Mouse (Mus musculus) ES-E14 (cell line): ENCODE measurements at regions not wholly inside any gene's neighbourhood (a gene's known extent, or its start where the extent isn't known, plus 50 kb on each side); places are given as distances from the start of the nearest gene placed in this dataset.

Experiments used
- CHD2 ChIP-seq: IDR thresholded peaks from 2 replicates; pipeline ENCODE4 v1.6.1; 2014; ENCODE audit warnings: mild to moderate bottlenecking, low read depth, low read length, inconsistent platforms
- HCFC1 ChIP-seq: IDR thresholded peaks from 2 replicates; pipeline ENCODE4 v1.6.1; 2012; ENCODE audit warnings: low read length, inconsistent platforms, borderline replicate concordance; ENCODE audit not compliant: insufficient read depth
- MAFK ChIP-seq: IDR thresholded peaks from 2 replicates; pipeline ENCODE4 v1.6.1; 2014; ENCODE audit warnings: mild to moderate bottlenecking, low read depth, low read length, inconsistent platforms; ENCODE audit not compliant: insufficient read depth

DNA sequence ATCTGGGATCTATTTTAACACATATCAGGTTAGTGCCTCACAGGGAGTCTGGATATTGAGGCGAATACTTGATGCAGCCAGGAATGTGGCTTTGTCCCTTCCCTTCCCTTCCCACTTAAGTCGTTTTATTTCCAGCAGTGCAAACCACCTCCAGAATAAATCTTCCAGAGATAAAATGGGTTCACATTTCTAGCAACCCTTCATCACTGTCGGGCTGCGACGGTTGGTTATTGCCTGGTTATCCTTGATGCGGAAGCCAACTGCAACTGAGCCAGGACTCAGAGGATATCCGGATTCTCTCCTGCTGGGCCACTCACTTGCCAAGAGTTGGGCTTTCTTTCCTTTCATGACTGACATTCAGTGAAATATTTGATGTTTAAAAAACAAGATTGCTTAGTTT, 111.0 kb upstream of the Psmd7 start:
- TF ChIP-seq CHD2 (no peak), MAFK (no peak), HCFC1 (no peak)
